Comparison of ENCODE assay signal across 8 mouse cellular contexts in the genomic region with DNA sequence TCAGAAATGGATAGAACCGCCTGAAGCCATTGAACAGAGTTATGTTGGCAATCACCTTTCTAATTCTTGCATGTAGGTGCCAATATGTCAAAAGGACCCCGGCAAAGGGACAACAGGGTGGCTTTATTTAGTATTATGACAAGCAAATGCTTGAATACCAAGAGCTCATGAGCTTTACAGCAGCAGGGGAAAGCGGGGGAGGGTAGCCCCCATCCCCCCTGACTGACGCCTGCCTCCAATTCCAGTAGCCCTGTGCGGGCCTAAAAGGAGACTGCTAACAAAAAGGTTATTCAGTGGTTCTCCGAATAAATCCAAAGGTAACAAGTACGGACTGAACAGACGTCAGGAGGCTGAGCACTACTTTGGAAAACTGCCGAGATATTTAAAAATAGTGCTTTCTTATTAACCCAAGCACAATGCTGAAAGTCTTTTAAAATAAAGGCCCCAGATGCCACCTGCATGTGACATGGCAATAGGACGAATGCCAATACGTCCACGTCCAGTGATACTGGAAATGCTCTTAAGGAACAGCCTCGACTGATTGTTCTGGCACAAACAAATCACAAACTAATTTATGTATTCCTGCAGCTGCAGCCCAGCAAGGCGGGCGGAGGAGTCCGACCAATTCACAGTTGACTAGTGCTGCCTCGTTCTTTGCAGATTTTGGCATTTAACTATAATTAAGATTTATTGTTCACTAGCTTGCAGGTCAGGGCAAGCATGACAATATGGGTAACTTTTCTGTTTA.
DNase-seq lines count a peak whose midpoint lies in the region; ATAC-seq and TF ChIP-seq lines count a peak whose summit lies in the region.
"Had no signal": no experiment of that assay in that cellular context is flagged by ENCODE, and none has a peak within 500 bp of the region (broad histone marks: within the 10 kb centered on the region; RNA-seq: fewer than 3 reads in every experiment).

No protein-coding gene starts in this region.

- WGBS in liver, postnatal 0 days (ENCODE audit: insufficient replicate concordance): 73% methylated on average over 17 of the region's 17 CpGs
- WGBS in liver, embryonic 11.5 days: 73% methylated on average over 17 of the region's 17 CpGs
- WGBS in embryonic facial prominence, embryonic 14.5 days: 50% methylated on average over 17 of the region's 17 CpGs
- WGBS in hindbrain, postnatal 0 days: 31% methylated on average over 17 of the region's 17 CpGs
- WGBS in neural tube, embryonic 14.5 days: 17% methylated on average over 17 of the region's 17 CpGs

- no peak overlapping the region for H3K9ac ChIP-seq in liver, postnatal 0 days (replicated peaks)
- H3K9ac ChIP-seq in liver, embryonic 11.5 days (ENCODE audit: low read depth, low read length): no peak overlapping the region
- H3K9ac ChIP-seq in embryonic facial prominence, embryonic 14.5 days (ENCODE audit: low read depth, low read length): no peak overlapping the region
- H3K9ac ChIP-seq in hindbrain, postnatal 0 days (replicated peaks; ENCODE audit: low read length): no peak overlapping the region; the same call in 1 of the 2 replicates
- H3K9ac ChIP-seq in neural tube, embryonic 14.5 days (replicated peaks; ENCODE audit: low read depth, low read length): no peak overlapping the region

- no peak for TF ChIP-seq CTCF in liver, postnatal 0 days (IDR thresholded peaks at IDR 0.05; ENCODE audit: low read depth)
- TF ChIP-seq CTCF in hindbrain, postnatal 0 days (IDR thresholded peaks at IDR 0.05; ENCODE audit: low read depth): 0 out of 2 replicates have a peak, but pooled peaks have one; percentile 0

- no peak for ATAC-seq in liver, postnatal 0 days
- no peak for ATAC-seq in liver, embryonic 11.5 days (replicated peaks; ENCODE audit: low FRiP score)
- ATAC-seq in embryonic facial prominence, embryonic 14.5 days (ENCODE audit: low read depth): no peak
- peak; percentile 9 for ATAC-seq in hindbrain, postnatal 0 days
- peak; percentile 44 for ATAC-seq in neural tube, embryonic 14.5 days (ENCODE audit: low read depth)
- ATAC-seq in CD4-positive, CD25-positive, alpha-beta regulatory T cell, adult 4 months: no peak

- no peaks in the 10 kb centered on the region for H3K9me3 ChIP-seq in liver, postnatal 0 days (ENCODE audit: low read length)
- H3K9me3 ChIP-seq in liver, embryonic 11.5 days (ENCODE audit: control insufficient read depth, low read length): no peaks in the 10 kb centered on the region
- H3K9me3 ChIP-seq in embryonic facial prominence, embryonic 14.5 days (ENCODE audit: control insufficient read depth, low read length): no peaks in the 10 kb centered on the region
- H3K9me3 ChIP-seq in hindbrain, postnatal 0 days (ENCODE audit: low read length): no peaks in the 10 kb centered on the region
- H3K9me3 ChIP-seq in neural tube, embryonic 14.5 days (ENCODE audit: control insufficient read depth, low read length): no peaks in the 10 kb centered on the region

- no peak overlapping the region for H3K4me2 ChIP-seq in liver, postnatal 0 days (ENCODE audit: low read depth, low read length)
- H3K4me2 ChIP-seq in liver, embryonic 11.5 days: no peak overlapping the region
- H3K4me2 ChIP-seq in embryonic facial prominence, embryonic 14.5 days (ENCODE audit: low read depth, low read length): no peak overlapping the region
- H3K4me2 ChIP-seq in hindbrain, postnatal 0 days (ENCODE audit: low read depth, low read length): peak overlapping the region; percentile 24
- H3K4me2 ChIP-seq in neural tube, embryonic 14.5 days (ENCODE audit: low read depth, low read length): 0 out of 2 replicates have a peak overlapping the region, but pooled peaks have one; percentile 2

- DNase-seq in liver, postnatal 0 days: no peak
- no peak for DNase-seq in liver, embryonic 11.5 days (ENCODE audit: low spot score)
- peak; percentile 32 for DNase-seq in embryonic facial prominence, embryonic 14.5 days (ENCODE audit: low spot score)
- peak; percentile 61 for DNase-seq in hindbrain, postnatal 0 days (ENCODE audit: low spot score)
- no peak for DNase-seq in frontal cortex, postnatal 10 days (ENCODE audit: low spot score in 2 of 2)

- H3K4me1 ChIP-seq in liver, postnatal 0 days (ENCODE audit: insufficient read depth): no peaks in the 10 kb centered on the region
- H3K4me1 ChIP-seq in liver, embryonic 11.5 days (replicated peaks; ENCODE audit: control insufficient read depth, insufficient read depth, low read length): no peaks in the 10 kb centered on the region
- H3K4me1 ChIP-seq in embryonic facial prominence, embryonic 14.5 days (ENCODE audit: control insufficient read depth, insufficient read depth, low read length): peaks cover 24% of the 10 kb centered on the region
- peaks cover 15% of the 10 kb centered on the region for H3K4me1 ChIP-seq in hindbrain, postnatal 0 days (ENCODE audit: insufficient read depth, low read length)
- H3K4me1 ChIP-seq in neural tube, embryonic 14.5 days (ENCODE audit: control insufficient read depth, insufficient read depth, low read length): peaks cover 6% of the 10 kb centered on the region

- H3K36me3 ChIP-seq in liver, postnatal 0 days (replicated peaks; ENCODE audit: insufficient read depth, low read length): no peaks in the 10 kb centered on the region
- no peaks in the 10 kb centered on the region for H3K36me3 ChIP-seq in liver, embryonic 11.5 days (ENCODE audit: control insufficient read depth, insufficient read depth, low read length)
- no peaks in the 10 kb centered on the region for H3K36me3 ChIP-seq in embryonic facial prominence, embryonic 14.5 days (ENCODE audit: control insufficient read depth, insufficient read depth, low read length)
- no peaks in the 10 kb centered on the region for H3K36me3 ChIP-seq in hindbrain, postnatal 0 days (ENCODE audit: insufficient read depth, low read length)
- no peaks in the 10 kb centered on the region for H3K36me3 ChIP-seq in neural tube, embryonic 14.5 days (ENCODE audit: control insufficient read depth, insufficient read depth, low read length)

- TF ChIP-seq EP300 in liver, postnatal 0 days (IDR thresholded peaks at IDR 0.05; ENCODE audit: low read depth): no peak

- no peak overlapping the region for H3K4me3 ChIP-seq in liver, postnatal 0 days (ENCODE audit: low read depth, low read length)
- no peak overlapping the region for H3K4me3 ChIP-seq in liver, embryonic 11.5 days (ENCODE audit: low read depth, low read length)
- H3K4me3 ChIP-seq in embryonic facial prominence, embryonic 14.5 days (ENCODE audit: low read depth, low read length): no peak overlapping the region
- no peak overlapping the region for H3K4me3 ChIP-seq in hindbrain, postnatal 0 days (ENCODE audit: low read length)
- no peak overlapping the region for H3K4me3 ChIP-seq in neural tube, embryonic 14.5 days (ENCODE audit: low read depth, low read length)
- H3K4me3 ChIP-seq: erythroblast, embryonic 14.5 days had no signal

- H3K27me3 ChIP-seq in liver, postnatal 0 days (ENCODE audit: insufficient read depth, low read length): no peaks in the 10 kb centered on the region
- no peaks in the 10 kb centered on the region for H3K27me3 ChIP-seq in liver, embryonic 11.5 days (replicated peaks; ENCODE audit: control insufficient read depth, insufficient read depth, low read length)
- H3K27me3 ChIP-seq in embryonic facial prominence, embryonic 14.5 days (replicated peaks; ENCODE audit: control insufficient read depth, insufficient read depth, low read length): peaks cover 2% of the 10 kb centered on the region; the same call in 1 of the 2 replicates
- no peaks in the 10 kb centered on the region for H3K27me3 ChIP-seq in hindbrain, postnatal 0 days (ENCODE audit: insufficient read depth, low read length)
- H3K27me3 ChIP-seq in neural tube, embryonic 14.5 days (ENCODE audit: control insufficient read depth, insufficient read depth, low read length): no peaks in the 10 kb centered on the region

- H3K27ac ChIP-seq in liver, postnatal 0 days (ENCODE audit: low read depth): 0 out of 2 replicates have a peak overlapping the region, but pooled peaks have one; percentile 12
- H3K27ac ChIP-seq in liver, embryonic 11.5 days (ENCODE audit: low read depth, low read length): no peak overlapping the region
- H3K27ac ChIP-seq in embryonic facial prominence, embryonic 14.5 days (replicated peaks; ENCODE audit: low read depth, low read length): no peak overlapping the region
- H3K27ac ChIP-seq in hindbrain, postnatal 0 days: peak overlapping the region; percentile 68
- H3K27ac ChIP-seq in neural tube, embryonic 14.5 days (ENCODE audit: low read depth, low read length): no peak overlapping the region

Comparison
In these comparisons a context has a peak if more than half of its experiments do, and no peak if none do; other contexts are left out.
1. H3K27ac ChIP-seq: peak in liver, postnatal 0 days (single experiment) and hindbrain, postnatal 0 days (single experiment); none in liver, embryonic 11.5 days (single experiment), embryonic facial prominence, embryonic 14.5 days (single experiment) and neural tube, embryonic 14.5 days (single experiment).
2. ATAC-seq: peak in hindbrain, postnatal 0 days (single experiment) and neural tube, embryonic 14.5 days (single experiment); none in liver, postnatal 0 days (single experiment), liver, embryonic 11.5 days (single experiment), embryonic facial prominence, embryonic 14.5 days (single experiment) and CD4-positive, CD25-positive, alpha-beta regulatory T cell, adult 4 months (single experiment).
3. DNase-seq: peak in embryonic facial prominence, embryonic 14.5 days (single experiment) and hindbrain, postnatal 0 days (single experiment); none in liver, postnatal 0 days (single experiment), liver, embryonic 11.5 days (single experiment) and frontal cortex, postnatal 10 days (0 of 2).
4. H3K4me2 ChIP-seq: peak in hindbrain, postnatal 0 days (single experiment) and neural tube, embryonic 14.5 days (single experiment); none in liver, postnatal 0 days (single experiment), liver, embryonic 11.5 days (single experiment) and embryonic facial prominence, embryonic 14.5 days (single experiment).